Mouse (Mus musculus) intestine, postnatal 0 days (tissue): ENCODE results near the gene Rnf220. TPM values are rescaled to one million over a fixed set of nuclear protein-coding genes. Genes with fewer than 3 reads are reported as not detected.

Source experiments
- ATAC-seq: fragments of 200-750 bp; cut with Nextera tagmentation; 2 replicates; pipeline ENCODE4 v1.8.0; 2017; ENCODE audit warnings: mild to moderate bottlenecking, moderate TSS enrichment, moderate library complexity
- H3K27ac ChIP-seq: fragments of 300-500 bp; sonication (generic); 2 replicates; pipeline ENCODE4 v1.5.1; 2014; ENCODE audit warnings: mild to moderate bottlenecking, low read depth, low read length, moderate library complexity
- H3K27me3 ChIP-seq: fragments of 300-500 bp; sonication (generic); replicated peaks from 2 replicates; pipeline ENCODE4 v1.6.1; 2014; ENCODE audit warnings: low read length, mixed read lengths; ENCODE audit not compliant: control insufficient read depth, insufficient read depth
- H3K36me3 ChIP-seq: fragments of 300-500 bp; sonication (generic); 2 replicates; pipeline ENCODE4 v1.6.1; 2014; ENCODE audit warnings: mild to moderate bottlenecking, moderate library complexity; ENCODE audit not compliant: control insufficient read depth, insufficient read depth
- H3K4me1 ChIP-seq: fragments of 300-500 bp; sonication (generic); replicated peaks from 2 replicates; pipeline ENCODE4 v1.6.1; 2014; ENCODE audit warnings: antibody characterized with exemption, low read length, mixed read lengths; ENCODE audit not compliant: control insufficient read depth, insufficient read depth
- H3K4me2 ChIP-seq: fragments of 300-500 bp; sonication (generic); replicated peaks from 2 replicates; pipeline ENCODE4 v1.6.1; 2014; ENCODE audit warnings: low read depth, mild to moderate bottlenecking, moderate library complexity
- H3K4me3 ChIP-seq: fragments of 300-500 bp; sonication (generic); 2 replicates; pipeline ENCODE4 v1.5.1; 2014; ENCODE audit warnings: low read depth, low read length
- H3K9ac ChIP-seq: fragments of 300-500 bp; sonication (generic); 2 replicates; pipeline ENCODE4 v1.6.1; 2014; ENCODE audit warnings: mild to moderate bottlenecking, low read depth, low read length
- H3K9me3 ChIP-seq: fragments of 300-500 bp; sonication (generic); 2 replicates; pipeline ENCODE4 v1.6.1; 2016; ENCODE audit warnings: mixed run types; ENCODE audit not compliant: control insufficient read depth
- CTCF ChIP-seq: sonication (generic); IDR thresholded peaks from 2 replicates; pipeline ENCODE4 v1.5.1; 2016; ENCODE audit warnings: low read depth, mild to moderate bottlenecking, control low read depth, antibody characterized with exemption, moderate library complexity
- WGBS: fragments of 180-500 bp; shearing (Covaris S2); extraction: QIAGEN DNeasy Blood & Tissue Kit; methylation state at CpG from one replicate; pipeline ENCODE4 v1.1.7; 2014; 5-methylcytosine and 5-hydroxymethylcytosine counted together
- polyA plus RNA-seq: library from polyadenylated mRNA; unstranded; fragments of >200 nt; fragmentation: Nextera tagmentation; extraction: Ambion mirVana; gene quantifications from 2 replicates; pipeline ENCODE4 v1.2.1, GENCODE M21; 2015

Gene Rnf220
- polyA plus RNA-seq, 1 experiment from 2014 or later, result 35.9 TPM

GRCm38 (mm10) chr4:117313085-117313424, 183.8 kb downstream of the Rnf220 start:
- peak; percentile 68 for TF ChIP-seq CTCF
- Histone ChIP-seq H3K9ac (no peak overlapping the region), H3K4me2 (no peak overlapping the region), H3K9me3 (no peaks in the 10 kb centered on the region), H3K27ac (no peak overlapping the region), H3K4me1 (no peaks in the 10 kb centered on the region), H3K4me3 (no peak overlapping the region), H3K36me3 (no peaks in the 10 kb centered on the region), H3K27me3 (peaks cover 40% of the 10 kb centered on the region)
- WGBS, result 27% methylated on average over 4 of the region's 4 CpGs
- ATAC-seq, result no peak

GRCm38 (mm10) chr4:117312416-117313084, 184.3 kb downstream of the Rnf220 start:
- no peak overlapping the region for H3K9ac ChIP-seq
- H3K9me3 ChIP-seq, result no peaks in the 10 kb centered on the region
- TF ChIP-seq CTCF, result no peak

GRCm38 (mm10) chr4:117311891-117312290, 185.0 kb downstream of the Rnf220 start:
- Histone ChIP-seq H3K27me3 (peaks cover 30% of the 10 kb centered on the region), H3K4me3 (no peak overlapping the region), H3K4me2 (no peak overlapping the region), H3K4me1 (no peaks in the 10 kb centered on the region), H3K9ac (no peak overlapping the region), H3K27ac (no peak overlapping the region), H3K9me3 (no peaks in the 10 kb centered on the region), H3K36me3 (no peaks in the 10 kb centered on the region)
- ATAC-seq, result peak; percentile 54; the same call in 1 of the 2 replicates
- TF ChIP-seq CTCF, result no peak
- WGBS, result 29% methylated on average over 5 of the region's 5 CpGs

More at GRCm38 (mm10) chr4:117312416-117313084, 184.3 kb downstream of the Rnf220 start:
- Histone ChIP-seq H3K4me1 (no peaks in the 10 kb centered on the region), H3K27ac (no peak overlapping the region), H3K4me3 (no peak overlapping the region), H3K27me3 (peaks cover 35% of the 10 kb centered on the region), H3K36me3 (no peaks in the 10 kb centered on the region), H3K4me2 (no peak overlapping the region; the same call in 1 of the 2 replicates)
- WGBS, result 16% methylated on average over 26 of the region's 26 CpGs
- ATAC-seq, result no peak

- H3K27ac ChIP-seq, result no peak overlapping the region
- WGBS, result 100% methylated on average over 1 of the region's 1 CpGs
- H3K4me2 ChIP-seq, result no peak overlapping the region
- H3K9me3 ChIP-seq, result no peaks in the 10 kb centered on the region
- peaks cover under 1% of the 10 kb centered on the region; the same call in 1 of the 2 replicates for H3K4me1 ChIP-seq
- no peak for ATAC-seq
- no peaks in the 10 kb centered on the region for H3K36me3 ChIP-seq
- H3K4me3 ChIP-seq, result no peak overlapping the region
- peaks cover 15% of the 10 kb centered on the region for H3K27me3 ChIP-seq
- TF ChIP-seq CTCF, result peak; percentile 18; the same call in 1 of the 2 replicates
- no peak overlapping the region for H3K9ac ChIP-seq
Observed at GRCm38 (mm10) chr4:117309427-117309826, 187.4 kb downstream of the Rnf220 start.

- H3K4me2 ChIP-seq, result no peak overlapping the region
- no peak overlapping the region for H3K27ac ChIP-seq
- ATAC-seq, result no peak
- no peak overlapping the region for H3K4me3 ChIP-seq
- peaks cover 20% of the 10 kb centered on the region for H3K27me3 ChIP-seq
- TF ChIP-seq CTCF, result no peak
- no peaks in the 10 kb centered on the region for H3K36me3 ChIP-seq
- H3K4me1 ChIP-seq, result peaks cover 7% of the 10 kb centered on the region; the same call in 1 of the 2 replicates
- WGBS, result 75% methylated on average over 6 of the region's 6 CpGs
- H3K9me3 ChIP-seq, result no peaks in the 10 kb centered on the region
- no peak overlapping the region for H3K9ac ChIP-seq
Observed at GRCm38 (mm10) chr4:117307270-117307669, 189.6 kb downstream of the Rnf220 start.

GRCm38 (mm10) chr4:117305461-117305860, 191.4 kb downstream of the Rnf220 start:
- Histone ChIP-seq H3K27ac (no peak overlapping the region), H3K4me1 (peaks cover 7% of the 10 kb centered on the region; the same call in 1 of the 2 replicates), H3K36me3 (no peaks in the 10 kb centered on the region), H3K27me3 (peaks cover 32% of the 10 kb centered on the region), H3K4me3 (no peak overlapping the region), H3K9ac (no peak overlapping the region), H3K4me2 (no peak overlapping the region), H3K9me3 (no peaks in the 10 kb centered on the region)
- ATAC-seq, result no peak
- TF ChIP-seq CTCF, result no peak
- WGBS, result 27% methylated on average over 6 of the region's 7 CpGs
